Mouse (Mus musculus): Measurements from ENCODE around the gene Sbsn. TPM values are rescaled to one million over a fixed set of nuclear protein-coding genes. Genes with fewer than 3 reads are reported as not detected.

Sbsn gene
- polyA plus RNA-seq, 1 experiment, result 14.6 TPM

DNA sequence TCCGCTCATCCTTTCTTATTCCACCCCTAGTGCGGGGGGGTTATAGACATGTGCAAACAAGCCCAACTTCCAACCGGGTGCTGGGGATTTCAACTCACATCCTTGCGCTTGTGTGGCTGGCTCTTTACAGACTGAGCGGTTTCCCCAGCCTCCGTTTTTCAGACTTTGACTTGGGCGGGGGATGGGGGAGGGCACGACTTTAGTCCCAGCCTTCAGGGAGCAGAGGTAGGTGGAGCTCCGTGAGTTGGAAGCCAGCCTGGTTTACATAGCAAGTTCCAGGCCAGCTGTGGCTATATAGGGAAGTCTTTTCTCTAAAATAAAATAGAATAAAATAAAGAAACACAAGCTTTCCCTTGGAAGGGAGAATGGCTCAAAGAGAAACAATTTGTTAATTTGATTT, 40.6 kb downstream of the Sbsn start:
- H3K4me1 ChIP-seq (ENCODE audit: control insufficient read depth, insufficient read depth, low read length), result peaks cover 4% of the 10 kb centered on the region
- H3K9me3 ChIP-seq (replicated peaks; ENCODE audit: control insufficient read depth, insufficient read depth, low read length, poor library complexity, severe bottlenecking), result no peaks in the 10 kb centered on the region
- no peak for TF ChIP-seq EP300 (IDR thresholded peaks at IDR 0.05; ENCODE audit: insufficient read depth, low read depth, low read length)
- TF ChIP-seq POLR2A (IDR thresholded peaks at IDR 0.05; ENCODE audit: insufficient read depth, low read length), result no peak
- TF ChIP-seq CTCF (IDR thresholded peaks at IDR 0.05; ENCODE audit: low read depth, low read length), result no peak
- H3K36me3 ChIP-seq (ENCODE audit: control insufficient read depth, insufficient read depth, low read length, poor library complexity, severe bottlenecking), result no peaks in the 10 kb centered on the region
- peak overlapping the region; percentile 63; the same call in 1 of the 2 replicates for H3K9ac ChIP-seq (ENCODE audit: low read depth, poor library complexity, severe bottlenecking)
- no peaks in the 10 kb centered on the region for H3K27me3 ChIP-seq (ENCODE audit: control insufficient read depth, insufficient read depth, low read length, poor library complexity, severe bottlenecking)
- H3K4me3 ChIP-seq (ENCODE audit: low read depth, low read length), result peak overlapping the region; percentile 43; the same call in 1 of the 2 replicates
- no peak overlapping the region for H3K27ac ChIP-seq (ENCODE audit: insufficient read depth, low read length)

DNA sequence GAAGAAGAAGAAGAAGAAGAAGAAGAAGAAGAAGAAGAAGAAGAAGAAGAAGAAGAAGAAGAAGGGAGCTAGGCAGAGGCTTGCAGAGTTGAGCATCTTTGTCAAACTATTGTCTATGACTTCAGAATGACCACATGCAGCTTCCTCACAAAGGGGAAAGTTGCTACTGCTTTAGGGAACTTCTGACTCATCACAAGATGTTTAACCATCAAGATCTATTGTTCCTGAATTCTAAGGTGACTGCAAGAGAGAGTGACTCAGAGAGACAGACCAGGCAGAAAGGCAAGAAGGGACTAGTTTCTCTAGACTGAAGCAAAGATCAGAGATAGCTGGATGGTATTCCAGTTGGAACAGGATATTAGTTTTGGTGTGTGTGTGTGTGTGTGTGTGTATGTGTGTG, 43.6 kb downstream of the Sbsn start:
- Histone ChIP-seq H3K9ac (ENCODE audit: low read depth, poor library complexity, severe bottlenecking) (no peak overlapping the region), H3K9me3 (replicated peaks; ENCODE audit: control insufficient read depth, insufficient read depth, low read length, poor library complexity, severe bottlenecking) (0 out of 2 replicates have a peak, but pooled peaks cover 4% of the 10 kb centered on the region), H3K4me1 (ENCODE audit: control insufficient read depth, insufficient read depth, low read length) (peaks cover 2% of the 10 kb centered on the region), H3K27me3 (ENCODE audit: control insufficient read depth, insufficient read depth, low read length, poor library complexity, severe bottlenecking) (no peaks in the 10 kb centered on the region), H3K4me3 (ENCODE audit: low read depth, low read length) (no peak overlapping the region), H3K36me3 (ENCODE audit: control insufficient read depth, insufficient read depth, low read length, poor library complexity, severe bottlenecking) (no peaks in the 10 kb centered on the region), H3K27ac (ENCODE audit: insufficient read depth, low read length) (no peak overlapping the region)
- TF ChIP-seq CTCF (IDR thresholded peaks at IDR 0.05; ENCODE audit: low read depth, low read length) (no peak), POLR2A (IDR thresholded peaks at IDR 0.05; ENCODE audit: insufficient read depth, low read length) (no peak), EP300 (IDR thresholded peaks at IDR 0.05; ENCODE audit: insufficient read depth, low read depth, low read length) (no peak)

DNA sequence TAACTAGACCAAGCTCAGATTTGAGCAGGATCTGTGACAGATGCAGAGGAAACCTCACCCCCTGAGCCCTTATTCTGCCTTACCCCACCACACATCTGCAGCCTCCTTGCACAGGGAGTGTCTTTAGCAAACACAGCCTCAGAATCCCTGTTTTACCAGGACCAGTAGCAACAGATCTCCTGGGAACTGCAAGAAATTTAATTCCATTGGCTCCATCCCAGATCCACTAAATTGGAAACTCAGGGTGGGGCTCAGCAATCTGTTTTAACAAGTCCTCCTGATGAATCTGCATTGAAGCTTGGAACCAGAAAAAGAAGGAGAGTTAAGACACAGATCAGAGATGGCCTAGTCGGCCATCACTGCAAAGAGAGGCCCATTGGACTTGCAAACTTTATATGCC, 45.5 kb downstream of the Sbsn start:
- Histone ChIP-seq H3K27ac (ENCODE audit: insufficient read depth, low read length) (no peak overlapping the region), H3K36me3 (ENCODE audit: control insufficient read depth, insufficient read depth, low read length, poor library complexity, severe bottlenecking) (no peaks in the 10 kb centered on the region), H3K9me3 (replicated peaks; ENCODE audit: control insufficient read depth, insufficient read depth, low read length, poor library complexity, severe bottlenecking) (peaks cover 11% of the 10 kb centered on the region; the same call in 1 of the 2 replicates), H3K27me3 (ENCODE audit: control insufficient read depth, insufficient read depth, low read length, poor library complexity, severe bottlenecking) (no peaks in the 10 kb centered on the region), H3K9ac (ENCODE audit: low read depth, poor library complexity, severe bottlenecking) (no peak overlapping the region), H3K4me1 (ENCODE audit: control insufficient read depth, insufficient read depth, low read length) (no peaks in the 10 kb centered on the region), H3K4me3 (ENCODE audit: low read depth, low read length) (no peak overlapping the region)
- TF ChIP-seq EP300 (IDR thresholded peaks at IDR 0.05; ENCODE audit: insufficient read depth, low read depth, low read length) (no peak), POLR2A (IDR thresholded peaks at IDR 0.05; ENCODE audit: insufficient read depth, low read length) (no peak), CTCF (IDR thresholded peaks at IDR 0.05; ENCODE audit: low read depth, low read length) (no peak)

DNA sequence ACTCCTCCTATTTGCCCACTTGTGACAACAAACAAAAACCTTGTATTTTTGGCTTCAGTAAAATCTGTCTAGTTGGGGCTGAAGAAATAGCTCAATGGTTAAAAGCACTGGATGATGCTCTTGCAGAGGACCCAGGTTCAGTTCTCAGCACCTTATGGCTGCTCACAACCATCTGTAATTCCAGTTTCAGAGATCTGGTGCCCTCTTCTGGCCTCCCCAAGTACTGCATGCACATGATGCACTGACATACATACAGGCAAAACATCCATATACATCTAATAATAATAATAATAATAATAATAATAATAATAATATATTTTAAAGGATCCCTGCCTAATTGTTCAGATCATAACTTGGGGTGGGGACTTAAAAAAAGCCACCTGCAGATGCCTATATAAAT, 49.4 kb downstream of the Sbsn start:
- no peaks in the 10 kb centered on the region for H3K4me1 ChIP-seq (ENCODE audit: control insufficient read depth, insufficient read depth, low read length)
- TF ChIP-seq POLR2A (IDR thresholded peaks at IDR 0.05; ENCODE audit: insufficient read depth, low read length) (no peak), CTCF (IDR thresholded peaks at IDR 0.05; ENCODE audit: low read depth, low read length) (no peak), EP300 (IDR thresholded peaks at IDR 0.05; ENCODE audit: insufficient read depth, low read depth, low read length) (no peak)

DNA sequence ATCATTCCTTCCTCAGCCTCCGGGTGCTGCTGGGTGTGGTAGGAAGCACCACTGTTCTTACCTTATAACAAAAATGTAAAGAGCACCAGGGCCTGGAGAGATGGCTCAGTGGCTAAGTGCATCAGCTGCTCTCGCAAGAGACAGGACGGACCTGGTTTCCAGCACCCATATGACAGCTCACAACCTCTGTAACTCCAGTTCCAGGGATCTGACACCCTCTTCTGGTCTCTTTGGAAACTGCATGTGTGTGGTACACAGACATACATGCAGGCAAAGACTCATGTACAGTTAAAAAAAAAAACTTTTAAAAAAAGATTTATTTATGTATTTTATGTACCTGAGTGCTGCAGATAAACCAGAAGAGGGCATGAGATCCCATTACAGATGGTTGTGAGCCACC, 52.0 kb downstream of the Sbsn start:
- Histone ChIP-seq H3K9ac (ENCODE audit: low read depth, poor library complexity, severe bottlenecking) (no peak overlapping the region), H3K9me3 (replicated peaks; ENCODE audit: control insufficient read depth, insufficient read depth, low read length, poor library complexity, severe bottlenecking) (peaks cover 9% of the 10 kb centered on the region; the same call in 1 of the 2 replicates), H3K27ac (ENCODE audit: insufficient read depth, low read length) (no peak overlapping the region), H3K36me3 (ENCODE audit: control insufficient read depth, insufficient read depth, low read length, poor library complexity, severe bottlenecking) (no peaks in the 10 kb centered on the region), H3K4me1 (ENCODE audit: control insufficient read depth, insufficient read depth, low read length) (no peaks in the 10 kb centered on the region), H3K27me3 (ENCODE audit: control insufficient read depth, insufficient read depth, low read length, poor library complexity, severe bottlenecking) (no peaks in the 10 kb centered on the region), H3K4me3 (ENCODE audit: low read depth, low read length) (no peak overlapping the region)
- no peak for TF ChIP-seq POLR2A (IDR thresholded peaks at IDR 0.05; ENCODE audit: insufficient read depth, low read length)
- peak; percentile 5 for TF ChIP-seq CTCF (IDR thresholded peaks at IDR 0.05; ENCODE audit: low read depth, low read length)
- TF ChIP-seq EP300 (IDR thresholded peaks at IDR 0.05; ENCODE audit: insufficient read depth, low read depth, low read length), result no peak

More for the DNA sequence above, 49.4 kb downstream of the Sbsn start:
- no peaks in the 10 kb centered on the region for H3K27me3 ChIP-seq (ENCODE audit: control insufficient read depth, insufficient read depth, low read length, poor library complexity, severe bottlenecking)
- no peaks in the 10 kb centered on the region for H3K36me3 ChIP-seq (ENCODE audit: control insufficient read depth, insufficient read depth, low read length, poor library complexity, severe bottlenecking)
- no peak overlapping the region for H3K27ac ChIP-seq (ENCODE audit: insufficient read depth, low read length)
- no peak overlapping the region for H3K9ac ChIP-seq (ENCODE audit: low read depth, poor library complexity, severe bottlenecking)
- H3K9me3 ChIP-seq (replicated peaks; ENCODE audit: control insufficient read depth, insufficient read depth, low read length, poor library complexity, severe bottlenecking), result peaks cover 11% of the 10 kb centered on the region; the same call in 1 of the 2 replicates
- H3K4me3 ChIP-seq (ENCODE audit: low read depth, low read length), result no peak overlapping the region

DNA sequence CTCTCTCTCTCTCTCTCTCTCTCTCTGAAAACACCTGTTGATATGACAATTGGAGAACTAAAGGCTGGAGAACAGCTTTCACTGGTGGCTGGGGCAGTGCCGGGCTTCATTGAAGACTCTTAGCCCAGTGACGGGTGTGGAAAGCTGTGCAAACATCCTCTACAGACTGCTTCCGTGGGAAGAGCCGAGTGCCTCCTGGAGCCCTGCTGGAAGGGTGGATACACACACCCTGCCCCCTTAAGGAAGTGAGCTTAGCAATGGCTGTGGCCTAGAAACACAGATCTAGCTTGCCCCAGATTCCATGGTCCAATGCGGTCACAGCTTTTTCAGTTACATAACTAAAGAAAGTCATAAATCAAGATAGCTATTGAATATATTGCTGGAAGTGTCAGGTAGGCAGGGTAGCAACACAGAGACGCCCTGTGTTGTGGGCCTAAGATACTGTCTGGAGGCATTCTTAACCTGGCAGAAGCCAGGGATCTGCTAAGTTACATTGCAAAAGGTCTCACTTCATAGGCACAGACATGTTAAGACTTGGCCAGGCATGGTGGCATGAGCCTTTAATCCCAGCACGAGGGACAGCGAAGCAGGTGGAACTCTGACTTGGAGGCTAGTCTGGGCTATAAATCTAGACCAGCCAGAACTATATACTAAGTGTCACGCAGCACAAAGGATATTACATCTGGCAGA, 52.9 kb downstream of the Sbsn start:
- Histone ChIP-seq H3K27ac (ENCODE audit: insufficient read depth, low read length) (no peak overlapping the region), H3K4me3 (ENCODE audit: low read depth, low read length) (no peak overlapping the region), H3K9ac (ENCODE audit: low read depth, poor library complexity, severe bottlenecking) (no peak overlapping the region), H3K36me3 (ENCODE audit: control insufficient read depth, insufficient read depth, low read length, poor library complexity, severe bottlenecking) (no peaks in the 10 kb centered on the region), H3K27me3 (ENCODE audit: control insufficient read depth, insufficient read depth, low read length, poor library complexity, severe bottlenecking) (no peaks in the 10 kb centered on the region), H3K9me3 (replicated peaks; ENCODE audit: control insufficient read depth, insufficient read depth, low read length, poor library complexity, severe bottlenecking) (peaks cover 9% of the 10 kb centered on the region; the same call in 1 of the 2 replicates), H3K4me1 (ENCODE audit: control insufficient read depth, insufficient read depth, low read length) (no peaks in the 10 kb centered on the region)
- TF ChIP-seq EP300 (IDR thresholded peaks at IDR 0.05; ENCODE audit: insufficient read depth, low read depth, low read length) (no peak), POLR2A (IDR thresholded peaks at IDR 0.05; ENCODE audit: insufficient read depth, low read length) (no peak), CTCF (IDR thresholded peaks at IDR 0.05; ENCODE audit: low read depth, low read length) (no peak)

Other genes with a start within 250 kb of the Sbsn start
- gene Arhgap33, start 216.4 kb upstream of the Sbsn start, polyA plus RNA-seq (2011; ENCODE audit: insufficient read depth, insufficient read length, low read depth, missing spikeins), result 6.0 and 6.5 TPM in 2 replicates
- 6.4 and 7.0 TPM in 2 replicates for gene Hspb6, start 199.3 kb upstream of the Sbsn start, polyA plus RNA-seq (2011; ENCODE audit: insufficient read depth, insufficient read length, low read depth, missing spikeins)
- gene Proser3, start 199.2 kb upstream of the Sbsn start, polyA plus RNA-seq (2011; ENCODE audit: insufficient read depth, insufficient read length, low read depth, missing spikeins), result 16.8 and 17.3 TPM in 2 replicates
- gene Lin37, start 191.6 kb upstream of the Sbsn start, polyA plus RNA-seq (2011; ENCODE audit: insufficient read depth, insufficient read length, low read depth, missing spikeins), result 23.3 and 29.3 TPM in 2 replicates
- gene U2af1l4, start 188.2 kb upstream of the Sbsn start, polyA plus RNA-seq (2011; ENCODE audit: insufficient read depth, insufficient read length, low read depth, missing spikeins), result 50.9 and 73.9 TPM in 2 replicates
- 1.8 and 1.9 TPM in 2 replicates for gene Gm49396, start 188.1 kb upstream of the Sbsn start, polyA plus RNA-seq (2011; ENCODE audit: insufficient read depth, insufficient read length, low read depth, missing spikeins)
- 99.8 and 107 TPM in 2 replicates for gene Psenen, start 187.8 kb upstream of the Sbsn start, polyA plus RNA-seq (2011; ENCODE audit: insufficient read depth, insufficient read length, low read depth, missing spikeins)
- 0.72 TPM in 1 of 2 replicates, not detected in the other for gene Igflr1, start 186.0 kb upstream of the Sbsn start, polyA plus RNA-seq (2011; ENCODE audit: insufficient read depth, insufficient read length, low read depth, missing spikeins)
- 70.2 and 81.4 TPM in 2 replicates for gene Kmt2b, start 162.7 kb upstream of the Sbsn start, polyA plus RNA-seq (2011; ENCODE audit: insufficient read depth, insufficient read length, low read depth, missing spikeins)
- 20.3 and 22.7 TPM in 2 replicates for gene Zbtb32, start 152.6 kb upstream of the Sbsn start, polyA plus RNA-seq (2011; ENCODE audit: insufficient read depth, insufficient read length, low read depth, missing spikeins)
- 2.5 and 2.8 TPM in 2 replicates for gene Upk1a, start 138.6 kb upstream of the Sbsn start, polyA plus RNA-seq (2011; ENCODE audit: insufficient read depth, insufficient read length, low read depth, missing spikeins)
- gene Cox6b1, start 125.3 kb upstream of the Sbsn start, polyA plus RNA-seq (2011; ENCODE audit: insufficient read depth, insufficient read length, low read depth, missing spikeins), result 540 and 569 TPM in 2 replicates
- 2.8 and 3.3 TPM in 2 replicates for gene Etv2, start 115.6 kb upstream of the Sbsn start, polyA plus RNA-seq (2011; ENCODE audit: insufficient read depth, insufficient read length, low read depth, missing spikeins)
- 42.3 and 47.0 TPM in 2 replicates for gene Rbm42, start 101.2 kb upstream of the Sbsn start, polyA plus RNA-seq (2011; ENCODE audit: insufficient read depth, insufficient read length, low read depth, missing spikeins)
- 16.9 and 17.8 TPM in 2 replicates for gene Haus5, start 86.5 kb upstream of the Sbsn start, polyA plus RNA-seq (2011; ENCODE audit: insufficient read depth, insufficient read length, low read depth, missing spikeins)
- not detected in 2 replicates for gene Pmis2, start 79.9 kb upstream of the Sbsn start, polyA plus RNA-seq (2011; ENCODE audit: insufficient read depth, insufficient read length, low read depth, missing spikeins)
- not detected in 2 replicates for gene 2200002J24Rik, start 52.5 kb upstream of the Sbsn start, polyA plus RNA-seq (2011; ENCODE audit: insufficient read depth, insufficient read length, low read depth, missing spikeins)
- 1.4 and 1.6 TPM in 2 replicates for gene Atp4a, start 39.3 kb upstream of the Sbsn start, polyA plus RNA-seq (2011; ENCODE audit: insufficient read depth, insufficient read length, low read depth, missing spikeins)
- gene Tmem147, start 21.9 kb upstream of the Sbsn start, polyA plus RNA-seq (2011; ENCODE audit: insufficient read depth, insufficient read length, low read depth, missing spikeins), result 66.7 and 75.8 TPM in 2 replicates
- gene Gapdhs, start 7.8 kb upstream of the Sbsn start, polyA plus RNA-seq (2011; ENCODE audit: insufficient read depth, insufficient read length, low read depth, missing spikeins), result not detected in 2 replicates
- 0.70 and 0.99 TPM in 2 replicates for gene Dmkn, start 12.3 kb downstream of the Sbsn start, polyA plus RNA-seq (2011; ENCODE audit: insufficient read depth, insufficient read length, low read depth, missing spikeins)
- gene Krtdap, start 36.4 kb downstream of the Sbsn start, polyA plus RNA-seq (2011; ENCODE audit: insufficient read depth, insufficient read length, low read depth, missing spikeins), result 5.0 and 9.1 TPM in 2 replicates
- gene Ffar2, start 72.3 kb downstream of the Sbsn start, polyA plus RNA-seq (2011; ENCODE audit: insufficient read depth, insufficient read length, low read depth, missing spikeins), result not detected in 2 replicates
- not detected in 2 replicates for gene Ffar3, start 104.7 kb downstream of the Sbsn start, polyA plus RNA-seq (2011; ENCODE audit: insufficient read depth, insufficient read length, low read depth, missing spikeins)
- not detected in 2 replicates for gene Ffar1, start 110.1 kb downstream of the Sbsn start, polyA plus RNA-seq (2011; ENCODE audit: insufficient read depth, insufficient read length, low read depth, missing spikeins)
- gene Cd22, start 128.9 kb downstream of the Sbsn start, polyA plus RNA-seq (2011; ENCODE audit: insufficient read depth, insufficient read length, low read depth, missing spikeins), result not detected in 2 replicates
- 0.85 TPM in 1 of 2 replicates, not detected in the other for gene Mag, start 163.4 kb downstream of the Sbsn start, polyA plus RNA-seq (2011; ENCODE audit: insufficient read depth, insufficient read length, low read depth, missing spikeins)
- not detected in 2 replicates for gene Hamp2, start 173.2 kb downstream of the Sbsn start, polyA plus RNA-seq (2011; ENCODE audit: insufficient read depth, insufficient read length, low read depth, missing spikeins)
- not detected in 2 replicates for gene Hamp, start 192.6 kb downstream of the Sbsn start, polyA plus RNA-seq (2011; ENCODE audit: insufficient read depth, insufficient read length, low read depth, missing spikeins)
- gene Usf2, start 205.3 kb downstream of the Sbsn start, polyA plus RNA-seq (2011; ENCODE audit: insufficient read depth, insufficient read length, low read depth, missing spikeins), result 62.7 and 71.4 TPM in 2 replicates
- gene Lsr, start 222.0 kb downstream of the Sbsn start, polyA plus RNA-seq (2011; ENCODE audit: insufficient read depth, insufficient read length, low read depth, missing spikeins), result 39.1 and 42.9 TPM in 2 replicates
- 3.4 and 3.5 TPM in 2 replicates for gene Fam187b, start 222.3 kb downstream of the Sbsn start, polyA plus RNA-seq (2011; ENCODE audit: insufficient read depth, insufficient read length, low read depth, missing spikeins)